Mouse (Mus musculus) olfactory bulb, adult 2 months (tissue): ENCODE measurements around the gene Syne4. TPM values are rescaled to one million over a fixed set of nuclear protein-coding genes. Genes with fewer than 3 reads are reported as not detected.
A peak's percentile ranks its signal among the peaks of the same experiment; 100 is the strongest.

Experiments used
- H3K27ac ChIP-seq: fragments of 200-500 bp; 2 replicates; pipeline ENCODE4 v1.5.1; 2012; ENCODE audit warnings: low read depth, low read length; ENCODE audit not compliant: insufficient read depth
- H3K4me1 ChIP-seq: fragments of 200-500 bp; 2 replicates; pipeline ENCODE4 v1.6.1; 2012; ENCODE audit warnings: low read length; ENCODE audit not compliant: control insufficient read depth, insufficient read depth
- H3K4me3 ChIP-seq: fragments of 200-500 bp; 2 replicates; pipeline ENCODE4 v1.5.1; 2012; ENCODE audit warnings: mild to moderate bottlenecking, low read depth, low read length, moderate library complexity; ENCODE audit not compliant: insufficient read depth
- CTCF ChIP-seq: fragments of 200-500 bp; IDR thresholded peaks from 2 replicates; pipeline ENCODE4 v1.5.1; 2012; ENCODE audit warnings: low read depth, mild to moderate bottlenecking, low read length, moderate library complexity; ENCODE audit not compliant: insufficient read depth
- POLR2A ChIP-seq: fragments of 200-500 bp; IDR thresholded peaks from 2 replicates; pipeline ENCODE4 v1.6.1; 2012; ENCODE audit warnings: mild to moderate bottlenecking, low read depth, low read length, moderate library complexity; ENCODE audit not compliant: insufficient read depth
- WGBS: fragments of 180-500 bp; shearing (Covaris S2); methylation state at CpG from one replicate; pipeline ENCODE4 v1.1.7; 2018; 5-methylcytosine and 5-hydroxymethylcytosine counted together
- polyA plus RNA-seq: library from polyadenylated mRNA; stranded (reverse); fragments of >200 nt; gene quantifications from 2 replicates; pipeline ENCODE4 v1.2.4, GENCODE M21; 2012; ENCODE audit warnings: low replicate concordance; ENCODE audit not compliant: missing spikeins, insufficient read depth, insufficient read length

Gene Syne4
- polyA plus RNA-seq, 1 experiment, result not detected

DNA sequence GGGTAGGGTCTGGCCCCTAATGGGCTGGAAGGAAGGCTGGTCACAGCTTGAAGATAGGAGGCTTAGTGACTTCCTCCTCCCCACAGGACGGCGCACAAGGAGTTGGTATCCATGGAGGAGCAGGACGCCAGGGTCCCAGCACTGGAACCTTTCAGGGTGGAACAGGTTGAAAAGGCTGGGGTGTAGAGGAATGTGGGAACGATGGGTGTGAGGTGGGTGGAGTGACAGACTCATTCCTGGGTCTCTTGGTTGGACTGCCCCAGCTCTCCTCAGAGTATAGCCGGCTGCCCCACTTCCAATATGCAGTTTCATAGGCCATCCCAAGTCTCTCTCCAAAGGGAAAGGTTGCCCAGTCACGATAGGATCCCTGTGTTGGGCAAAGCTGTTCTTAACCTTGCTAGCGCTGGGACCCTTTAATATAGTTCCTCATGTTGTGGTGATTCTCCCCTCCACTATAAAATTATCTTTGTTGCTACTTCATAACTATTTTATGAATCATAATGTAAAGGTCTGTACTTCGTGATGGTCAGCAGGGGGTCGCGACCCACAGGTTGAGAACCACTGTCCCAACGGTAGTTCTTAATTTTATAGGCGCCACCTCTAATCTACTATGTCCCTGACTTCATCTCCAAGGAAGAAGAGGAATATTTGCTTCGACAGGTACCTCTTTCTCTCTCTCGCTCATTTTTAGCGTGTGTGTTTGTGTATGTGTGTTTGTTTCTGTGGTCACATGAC lies 5.0 kb upstream of the Syne4 start:
- 62% methylated on average over 15 of the region's 15 CpGs for WGBS
- Histone ChIP-seq H3K27ac (no peak overlapping the region), H3K4me3 (peak overlapping the region; percentile 76), H3K4me1 (peaks cover 18% of the 10 kb centered on the region)
- TF ChIP-seq CTCF, result no peak
- TF ChIP-seq POLR2A, result no peak

DNA sequence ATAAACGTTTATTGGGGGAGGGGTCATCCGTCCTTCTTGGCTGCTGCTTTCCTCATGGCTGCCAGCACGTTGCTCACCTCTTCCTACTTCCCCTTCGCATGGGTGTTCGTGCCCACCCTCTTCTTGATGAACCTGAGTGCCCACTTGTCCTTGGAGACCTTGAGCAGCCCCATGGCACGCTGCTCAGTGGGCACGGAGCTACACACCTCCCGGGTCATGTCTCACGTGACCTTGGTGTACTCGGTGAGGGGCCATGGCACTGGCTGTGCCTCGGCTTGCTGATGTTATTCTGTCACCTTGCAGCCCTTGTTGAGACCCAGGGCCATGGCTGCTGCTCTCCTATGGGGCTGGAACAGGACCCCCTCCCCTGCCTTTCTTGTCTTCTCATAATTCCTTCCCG lies 4.5 kb upstream of the Syne4 start:
- H3K27ac ChIP-seq, result no peak overlapping the region
- 89% methylated on average over 12 of the region's 12 CpGs for WGBS
- TF ChIP-seq POLR2A, result no peak
- no peak for TF ChIP-seq CTCF

GRCm38 (mm10) chr7:30313666-30314320 lies 814 bp upstream of the Syne4 start:
- H3K27ac ChIP-seq, result no peak overlapping the region
- WGBS, result 61% methylated on average over 27 of the region's 27 CpGs
- H3K4me3 ChIP-seq, result no peak overlapping the region
- TF ChIP-seq POLR2A (no peak), CTCF (no peak)
- H3K4me1 ChIP-seq, result peaks cover 12% of the 10 kb centered on the region

More for the DNA sequence above, 4.5 kb upstream of the Syne4 start:
- H3K4me3 ChIP-seq, result no peak overlapping the region
- peaks cover 18% of the 10 kb centered on the region for H3K4me1 ChIP-seq

DNA sequence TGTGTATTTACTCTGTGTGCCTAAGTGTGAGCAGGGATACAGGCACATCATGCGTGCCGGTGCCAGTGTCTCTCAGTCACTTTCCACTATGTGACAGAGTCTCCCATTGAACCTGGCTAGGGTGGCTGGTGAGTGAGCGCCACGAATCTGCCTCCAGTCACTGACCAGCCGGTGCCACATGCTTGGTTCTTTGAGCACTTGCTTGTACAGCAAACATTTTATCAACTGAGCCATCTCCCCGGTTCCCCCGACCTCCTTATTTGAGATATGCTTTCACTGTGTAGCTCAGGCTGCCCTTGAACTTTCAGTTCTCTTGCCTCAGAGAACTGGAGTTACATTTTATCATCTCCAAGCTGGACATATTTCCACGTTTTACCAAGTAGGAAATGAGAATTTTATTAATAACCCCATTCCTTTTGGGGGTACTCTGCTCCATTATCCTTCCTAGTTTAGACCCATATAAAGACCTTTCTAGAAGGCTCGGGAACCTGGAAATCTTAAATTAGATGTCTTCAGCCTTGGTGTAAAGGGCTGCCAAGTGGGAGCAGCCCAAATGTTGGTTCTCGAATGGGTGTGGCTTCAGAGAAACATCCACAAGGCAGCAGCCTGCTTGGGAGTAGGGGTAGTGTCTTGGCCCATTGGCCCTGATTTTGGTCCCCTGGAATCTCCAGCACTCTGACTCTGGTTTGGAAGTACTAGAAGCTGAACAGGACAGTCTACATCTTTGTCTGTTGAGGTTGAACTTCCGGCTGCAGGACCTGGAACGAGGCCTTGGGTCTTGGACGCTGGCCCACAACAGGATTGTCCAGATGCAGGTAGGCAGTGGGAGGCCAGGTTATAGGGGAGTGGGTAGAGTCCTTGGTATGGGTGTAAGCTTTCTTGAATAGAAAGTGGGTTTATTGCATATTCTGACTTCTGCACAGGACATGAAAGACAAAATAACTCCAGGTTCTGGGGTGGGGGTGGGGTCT lies 1.2 kb downstream of the Syne4 start:
- Histone ChIP-seq H3K27ac (no peak overlapping the region), H3K4me1 (no peaks in the 10 kb centered on the region), H3K4me3 (no peak overlapping the region)
- 78% methylated on average over 13 of the region's 13 CpGs for WGBS
- TF ChIP-seq POLR2A (no peak), CTCF (no peak)

DNA sequence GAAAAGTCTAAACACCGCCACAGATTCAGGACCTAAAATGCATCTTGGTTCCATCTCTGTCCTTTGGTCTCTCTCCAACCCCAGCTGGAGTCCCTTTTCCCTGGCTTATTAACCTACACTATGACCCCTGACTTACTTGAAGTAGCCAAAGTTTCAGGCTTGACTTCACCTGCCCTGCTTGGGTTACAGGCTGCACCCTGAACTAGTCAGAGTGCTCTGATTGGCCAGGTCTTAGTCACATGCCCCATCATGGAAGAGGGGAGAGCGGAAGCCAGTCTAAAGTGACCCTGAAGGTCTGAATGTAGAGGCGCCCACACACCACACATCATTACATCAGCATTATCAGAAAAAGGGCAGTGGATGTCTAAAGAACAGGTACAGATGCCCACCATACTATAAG lies 3.5 kb downstream of the Syne4 start:
- WGBS, result 95% methylated on average over 3 of the region's 3 CpGs
- Histone ChIP-seq H3K4me1 (peaks cover 4% of the 10 kb centered on the region; the same call in 1 of the 2 replicates), H3K4me3 (no peak overlapping the region), H3K27ac (no peak overlapping the region)
- TF ChIP-seq CTCF (no peak), POLR2A (no peak)

- no peak overlapping the region for H3K27ac ChIP-seq
- no peak overlapping the region for H3K4me3 ChIP-seq
These were observed 6.3 kb downstream of the Syne4 start for GRCm38 (mm10) chr7:30320946-30321345.

DNA sequence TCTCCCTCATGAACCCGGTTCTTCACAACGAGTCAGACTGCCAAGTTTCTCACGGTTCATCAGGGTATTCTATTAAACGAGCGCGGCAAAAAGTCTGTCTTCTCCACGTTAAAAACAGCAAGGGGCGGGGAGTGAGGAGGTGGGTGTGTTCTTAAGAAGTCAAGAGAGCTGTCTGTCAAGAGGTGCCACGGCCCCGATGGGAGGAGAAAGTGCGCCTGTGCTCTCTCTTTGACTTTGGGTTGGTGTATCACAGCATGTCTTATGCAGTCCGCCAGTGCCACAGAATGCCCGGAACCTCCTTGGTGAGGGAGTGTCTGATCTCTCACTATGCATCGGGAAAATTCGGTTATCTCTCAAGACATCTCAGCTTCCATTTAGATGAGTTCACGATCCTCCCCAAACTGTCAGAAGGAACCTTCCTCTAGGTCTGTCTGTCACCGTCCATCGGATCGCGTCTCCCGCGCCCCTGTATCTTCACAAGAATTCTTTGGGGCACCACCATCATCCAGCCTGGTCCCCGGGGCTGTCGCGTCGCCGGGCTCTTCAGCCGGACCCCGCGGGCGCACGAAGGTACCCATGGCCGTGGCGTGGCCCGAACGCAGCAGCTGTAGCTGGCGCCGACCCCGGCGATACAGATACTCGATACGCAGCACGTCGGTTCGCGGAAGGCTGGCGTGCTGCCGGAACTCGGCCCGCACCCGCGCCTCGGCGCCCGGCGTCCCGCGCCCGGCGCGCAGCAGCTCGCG lies 7.1 kb downstream of the Syne4 start, which contains the start of gene E130208F15Rik:
E130208F15Rik (plus strand) TSS at position 202 of the 746 bp plus-strand sequence.
- WGBS, result under 1% methylated on average over 63 of the region's 63 CpGs
- Histone ChIP-seq H3K4me3 (peak within 1 kb of the TSS; percentile 94), H3K27ac (peak within 1 kb of the TSS; percentile 77), H3K4me1 (peaks cover 4% of the 10 kb centered on the region; the same call in 1 of the 2 replicates)
- no peak for TF ChIP-seq POLR2A
- TF ChIP-seq CTCF, result no peak

More at GRCm38 (mm10) chr7:30320946-30321345, 6.3 kb downstream of the Syne4 start:
- TF ChIP-seq CTCF, result no peak
- WGBS, result 82% methylated on average over 2 of the region's 2 CpGs
- peaks cover 4% of the 10 kb centered on the region; the same call in 1 of the 2 replicates for H3K4me1 ChIP-seq

- WGBS, result 0% methylated on average over 20 of the region's 20 CpGs
- Histone ChIP-seq H3K4me1 (peaks cover 7% of the 10 kb centered on the region), H3K27ac (peak overlapping the region; percentile 77), H3K4me3 (peak overlapping the region; percentile 94)
- TF ChIP-seq CTCF (no peak), POLR2A (peak; percentile 92)
These were observed 7.7 kb downstream of the Syne4 start for GRCm38 (mm10) chr7:30322285-30322667.
